Mouse (Mus musculus): ENCODE results near the gene Ccsap. TPM values are rescaled to one million over a fixed set of nuclear protein-coding genes. Genes with fewer than 3 reads are reported as not detected.

The Ccsap gene
- 1 to 10 TPM; 1.1 to 1.8 TPM for total RNA-seq (2021)
- long read RNA-seq, experiment 1, partial matches to known transcripts = 0 of 2 reads
- long read RNA-seq, experiment 1, other reads (novel, unspliced or antisense) = 0 of 2 reads
- long read RNA-seq, experiment 2, partial matches to known transcripts = 0 of 2 reads
- long read RNA-seq, experiment 2, other reads (novel, unspliced or antisense) = 0 of 2 reads

GRCm38 (mm10) chr8:123859648-123860259 is at the start of gene Ccsap:
Gene Ccsap, minus strand, starts transcription at chr8:123860209.
- DNase-seq = peak; percentile 36
- intact Hi-C loops (cut with DNase I; ENCODE audit: low total_unique reads) = no loop called here

GRCm38 (mm10) chr8:123907604-123908003 is 47.6 kb upstream of the Ccsap start:
- no peak for DNase-seq
- intact Hi-C loops (cut with DNase I; ENCODE audit: low total_unique reads) = no loop called here

DNA sequence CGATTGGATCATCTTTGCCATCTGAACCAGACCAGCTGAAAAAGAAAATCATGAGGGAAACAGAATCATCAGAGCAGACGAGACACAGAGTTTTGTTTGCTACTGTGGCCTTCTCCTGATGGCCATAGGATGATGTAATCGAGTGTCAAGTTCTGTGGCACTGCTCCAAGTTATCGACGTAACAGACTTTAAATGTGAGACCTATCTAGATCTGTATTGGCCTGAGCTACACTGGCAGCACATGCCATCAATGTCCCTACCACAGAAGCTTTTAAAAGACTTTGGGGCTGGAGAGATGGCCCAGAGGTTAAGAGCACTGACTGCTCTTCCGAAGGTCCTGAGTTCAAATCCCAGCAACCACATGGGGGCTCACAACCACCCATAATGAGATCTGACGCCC is 42.6 kb upstream of the Ccsap start:
- no peak for DNase-seq
- intact Hi-C loops (cut with DNase I; ENCODE audit: low total_unique reads) = no loop called here

- no peak for DNase-seq
Observed at GRCm38 (mm10) chr8:123899366-123899765, 39.4 kb upstream of the Ccsap start.

GRCm38 (mm10) chr8:123898576-123898975 is 38.6 kb upstream of the Ccsap start:
- intact Hi-C loops (cut with DNase I; ENCODE audit: low total_unique reads) = no loop called here
- no peak for DNase-seq

More at GRCm38 (mm10) chr8:123899366-123899765, 39.4 kb upstream of the Ccsap start:
- intact Hi-C loops (cut with DNase I; ENCODE audit: low total_unique reads) = no loop called here

DNA sequence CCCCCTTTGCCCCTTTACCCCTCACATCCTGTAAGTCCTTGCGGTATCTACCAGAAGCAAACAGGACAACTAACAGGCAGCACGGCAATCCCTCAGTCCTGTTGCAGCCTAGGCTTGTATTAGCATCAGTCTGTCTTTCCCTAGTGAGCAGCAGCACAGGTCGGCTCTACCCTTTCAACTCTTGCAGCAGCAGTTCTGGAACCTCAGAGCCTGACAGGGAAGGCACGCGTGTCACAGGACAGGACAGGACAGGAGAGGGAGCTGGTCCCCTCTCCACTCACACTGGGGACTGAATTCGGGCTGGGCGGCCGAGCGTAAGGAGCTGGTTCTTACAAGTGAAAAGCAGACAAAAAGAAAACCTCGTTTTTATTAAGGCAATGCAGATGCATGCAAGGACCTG is 36.8 kb upstream of the Ccsap start:
- no peak for DNase-seq
- intact Hi-C loops (cut with DNase I; ENCODE audit: low total_unique reads) = no loop called here

DNA sequence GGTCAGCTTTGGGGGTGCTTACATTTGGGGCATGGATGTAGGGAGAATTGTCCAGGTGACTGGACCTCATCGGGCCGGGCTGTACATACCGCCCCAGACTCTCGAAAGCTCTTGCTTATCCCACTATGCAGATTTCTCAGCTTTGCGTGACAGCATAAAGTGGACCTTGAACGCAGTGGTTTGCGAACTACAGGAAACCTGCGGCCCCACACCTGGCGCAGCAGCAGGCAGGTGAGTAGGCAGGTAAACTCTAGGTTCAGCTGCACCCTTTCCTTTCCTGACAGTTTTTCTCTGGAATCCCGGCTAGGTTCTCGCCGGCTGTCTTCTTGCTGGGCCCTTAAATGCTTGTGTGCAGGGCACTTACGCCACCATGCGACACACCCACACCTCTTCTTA is 36.4 kb upstream of the Ccsap start:
- intact Hi-C loops (cut with DNase I; ENCODE audit: low total_unique reads) = no loop called here

GRCm38 (mm10) chr8:123895680-123896365 is 35.8 kb upstream of the Ccsap start:
- intact Hi-C loops (cut with DNase I; ENCODE audit: low total_unique reads) = no loop called here
- peak; percentile 68 for DNase-seq

More for the DNA sequence above, 36.4 kb upstream of the Ccsap start:
- DNase-seq = no peak

GRCm38 (mm10) chr8:123895230-123895629 is 35.2 kb upstream of the Ccsap start:
- peak; percentile 67 for DNase-seq
- intact Hi-C loops (cut with DNase I; ENCODE audit: low total_unique reads) = no loop called here

DNA sequence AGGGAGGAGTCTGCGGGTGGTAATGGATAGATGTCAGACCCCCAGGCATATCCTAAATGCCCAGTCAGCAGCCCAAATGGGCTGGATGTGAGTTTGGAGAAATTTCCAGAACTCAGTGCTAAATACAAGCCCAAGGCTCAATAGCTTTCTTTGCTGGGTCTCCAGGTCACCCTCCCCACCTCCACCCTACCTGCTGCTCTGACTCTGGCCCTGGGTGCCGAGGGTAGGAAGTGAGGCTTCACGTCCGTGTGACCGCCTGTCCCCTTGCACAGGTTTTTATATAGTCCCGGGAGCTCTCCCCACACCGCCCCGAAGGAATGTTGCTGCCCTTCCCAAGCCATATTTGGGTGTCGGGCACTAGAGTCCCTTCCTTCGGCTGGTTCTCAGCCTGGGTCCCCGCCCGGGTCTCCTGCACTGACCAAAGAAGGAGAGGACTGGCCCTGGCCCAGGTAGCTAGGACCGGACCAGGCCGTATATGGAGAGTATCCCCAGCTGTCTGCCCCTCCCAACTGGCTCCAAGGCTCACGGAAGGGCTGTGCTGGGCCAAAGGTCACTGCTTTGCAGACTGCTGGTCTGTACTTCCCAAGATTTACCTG is 34.6 kb upstream of the Ccsap start, which contains the start of gene Acta1:
Acta1 (minus strand) TSS at position 250 of the 596 bp plus-strand sequence.
- DNase-seq = peak; percentile 89
- intact Hi-C loops (cut with DNase I; ENCODE audit: low total_unique reads) = no loop called here

GRCm38 (mm10) chr8:123893413-123893812 is 33.4 kb upstream of the Ccsap start:
- peak; percentile 38 for DNase-seq
- intact Hi-C loops (cut with DNase I; ENCODE audit: low total_unique reads) = no loop called here

DNA sequence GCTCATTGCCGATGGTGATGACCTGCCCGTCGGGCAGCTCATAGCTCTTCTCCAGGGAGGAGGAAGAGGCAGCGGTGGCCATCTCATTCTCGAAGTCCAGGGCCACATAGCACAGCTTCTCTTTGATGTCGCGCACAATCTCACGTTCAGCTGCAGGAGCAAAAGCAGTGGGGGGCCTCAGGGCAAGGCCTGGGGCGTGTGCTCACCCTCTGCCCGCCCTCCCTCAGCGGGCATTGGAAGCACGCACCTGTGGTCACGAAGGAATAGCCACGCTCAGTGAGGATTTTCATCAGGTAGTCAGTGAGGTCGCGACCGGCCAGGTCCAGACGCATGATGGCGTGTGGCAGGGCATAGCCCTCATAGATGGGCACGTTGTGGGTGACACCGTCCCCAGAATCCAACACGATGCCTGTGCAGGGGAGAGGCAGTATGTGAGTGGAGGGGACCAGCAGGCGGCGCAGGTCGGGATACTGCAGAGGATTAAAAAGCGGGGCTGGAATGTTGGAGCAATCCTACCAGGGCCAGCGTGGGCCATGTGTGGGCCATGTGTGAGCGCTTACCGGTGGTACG is 32.7 kb upstream of the Ccsap start:
- DNase-seq = peak; percentile 36
- intact Hi-C loops (cut with DNase I; ENCODE audit: low total_unique reads) = no loop called here

- intact Hi-C loops (cut with DNase I; ENCODE audit: low total_unique reads) = no loop called here
- peak; percentile 59 for DNase-seq
Observed at GRCm38 (mm10) chr8:123891883-123892585, 32.0 kb upstream of the Ccsap start.

- intact Hi-C loops (cut with DNase I; ENCODE audit: low total_unique reads) = no loop called here
Observed at GRCm38 (mm10) chr8:123891271-123891670, 31.3 kb upstream of the Ccsap start.

DNA sequence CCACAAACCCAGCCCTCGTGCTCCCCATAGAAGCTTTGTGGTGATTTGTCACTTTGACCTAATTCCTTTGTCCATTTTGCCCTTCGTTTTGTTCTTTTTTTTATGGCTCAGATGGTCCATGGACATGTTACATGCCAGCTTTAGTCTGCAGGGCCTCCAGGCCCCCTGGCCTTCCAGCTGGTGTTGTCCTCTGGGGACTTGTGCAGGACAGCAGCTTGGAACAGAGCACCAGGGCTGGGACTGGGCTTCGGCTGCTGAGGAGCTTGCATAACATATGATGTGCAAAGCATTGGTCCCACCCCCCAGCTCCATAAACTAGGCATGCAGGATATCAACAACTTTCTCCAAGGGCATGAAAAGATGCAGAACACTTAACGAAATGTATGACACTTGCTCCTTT is 29.8 kb upstream of the Ccsap start:
- intact Hi-C loops (cut with DNase I; ENCODE audit: low total_unique reads) = no loop called here
- peak; percentile 53 for DNase-seq

More at GRCm38 (mm10) chr8:123891271-123891670, 31.3 kb upstream of the Ccsap start:
- peak; percentile 71 for DNase-seq

GRCm38 (mm10) chr8:123887956-123888355 is 27.9 kb upstream of the Ccsap start:
- intact Hi-C loops (cut with DNase I; ENCODE audit: low total_unique reads) = no loop called here
- no peak for DNase-seq

DNA sequence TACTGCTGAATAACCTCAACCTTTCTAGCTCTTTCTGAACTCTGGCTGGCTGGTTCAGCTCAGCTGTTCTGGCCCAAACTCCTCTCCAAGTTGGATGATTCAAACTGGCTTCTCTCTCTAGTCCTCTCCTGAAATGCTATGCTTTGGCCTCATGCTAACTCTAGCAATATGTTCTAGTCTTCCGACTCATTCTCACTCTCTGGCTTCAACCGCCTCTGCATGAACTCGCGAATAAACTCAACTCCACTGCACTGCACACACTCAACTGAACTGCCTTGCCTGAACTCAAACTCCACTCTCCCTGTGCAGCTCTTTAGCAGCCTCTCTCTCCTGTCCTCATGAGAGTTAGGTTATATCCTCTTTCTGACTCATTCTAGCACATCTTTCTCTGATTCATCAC is 27.2 kb upstream of the Ccsap start:
- intact Hi-C loops (cut with DNase I; ENCODE audit: low total_unique reads) = no loop called here
- DNase-seq = no peak

- intact Hi-C loops (cut with DNase I; ENCODE audit: low total_unique reads) = no loop called here
- DNase-seq = peak; percentile 50
Observed at GRCm38 (mm10) chr8:123884721-123885565, 24.9 kb upstream of the Ccsap start.

DNA sequence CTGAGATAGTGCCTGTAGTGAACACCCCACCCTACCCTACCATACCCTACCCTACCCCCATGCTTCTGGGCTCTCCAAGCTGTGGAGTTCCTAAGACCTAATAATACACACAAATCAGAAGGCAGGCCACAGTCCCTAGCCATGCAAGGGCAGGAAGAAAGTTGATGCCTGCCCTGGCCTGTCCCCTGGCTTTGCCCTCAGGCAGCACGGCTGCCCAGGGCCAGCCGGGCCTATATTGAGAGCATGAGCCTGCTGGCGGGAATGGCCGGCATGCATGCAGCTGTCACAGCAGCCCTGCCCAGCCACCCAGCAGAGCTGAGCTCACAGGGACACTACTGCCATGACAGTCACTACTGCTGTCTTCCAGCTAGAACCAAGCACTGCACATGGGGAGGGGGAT is 23.1 kb upstream of the Ccsap start:
- DNase-seq = peak; percentile 79
- intact Hi-C loops (cut with DNase I; ENCODE audit: low total_unique reads) = no loop called here
